Mouse (Mus musculus) embryonic facial prominence, embryonic 12.5 days (tissue): Measurements from ENCODE around the gene Trhde. TPM values are rescaled to one million over a fixed set of nuclear protein-coding genes. Genes with fewer than 3 reads are reported as not detected.

Source experiments
- ATAC-seq: fragments of 200-750 bp; cut with Nextera tagmentation; 2 replicates; pipeline ENCODE4 v1.8.0; 2017; ENCODE audit not compliant: insufficient number of reproducible peaks, insufficient read depth, low FRiP score, low TSS enrichment
- H3K27ac ChIP-seq: fragments of 300-500 bp; sonication (generic); 2 replicates; pipeline ENCODE4 v1.5.1; 2016; ENCODE audit warnings: mild to moderate bottlenecking
- H3K27me3 ChIP-seq: fragments of 300-500 bp; sonication (generic); 2 replicates; pipeline ENCODE4 v1.6.1; 2016; ENCODE audit warnings: mild to moderate bottlenecking, moderate library complexity
- H3K36me3 ChIP-seq: fragments of 300-500 bp; sonication (generic); 2 replicates; pipeline ENCODE4 v1.6.1; 2016; ENCODE audit warnings: mild to moderate bottlenecking
- H3K4me1 ChIP-seq: fragments of 300-500 bp; sonication (generic); 2 replicates; pipeline ENCODE4 v1.6.1; 2016
- H3K4me2 ChIP-seq: fragments of 300-500 bp; sonication (generic); replicated peaks from 2 replicates; pipeline ENCODE4 v1.6.1; 2016; ENCODE audit warnings: mild to moderate bottlenecking, moderate library complexity
- H3K4me3 ChIP-seq: fragments of 300-500 bp; sonication (generic); 2 replicates; pipeline ENCODE4 v1.5.1; 2016; ENCODE audit warnings: mild to moderate bottlenecking
- H3K9ac ChIP-seq: fragments of 300-500 bp; sonication (generic); 2 replicates; pipeline ENCODE4 v1.6.1; 2016; ENCODE audit warnings: mild to moderate bottlenecking, moderate library complexity
- H3K9me3 ChIP-seq: fragments of 300-500 bp; sonication (generic); 2 replicates; pipeline ENCODE4 v1.6.1; 2016; ENCODE audit warnings: mild to moderate bottlenecking, moderate library complexity
- WGBS: fragments of 180-500 bp; shearing (Covaris S2); methylation state at CpG from one replicate; pipeline ENCODE4 v1.1.7; 2016; 5-methylcytosine and 5-hydroxymethylcytosine counted together
- polyA plus RNA-seq: library from polyadenylated mRNA; unstranded; fragments of >200 nt; fragmentation: Nextera tagmentation; extraction: Ambion mirVana; gene quantifications from 2 replicates; pipeline ENCODE4 v1.2.1, GENCODE M21; 2016

The Trhde gene
- polyA plus RNA-seq, 1 experiment from 2014 or later: 2.6 TPM

DNA sequence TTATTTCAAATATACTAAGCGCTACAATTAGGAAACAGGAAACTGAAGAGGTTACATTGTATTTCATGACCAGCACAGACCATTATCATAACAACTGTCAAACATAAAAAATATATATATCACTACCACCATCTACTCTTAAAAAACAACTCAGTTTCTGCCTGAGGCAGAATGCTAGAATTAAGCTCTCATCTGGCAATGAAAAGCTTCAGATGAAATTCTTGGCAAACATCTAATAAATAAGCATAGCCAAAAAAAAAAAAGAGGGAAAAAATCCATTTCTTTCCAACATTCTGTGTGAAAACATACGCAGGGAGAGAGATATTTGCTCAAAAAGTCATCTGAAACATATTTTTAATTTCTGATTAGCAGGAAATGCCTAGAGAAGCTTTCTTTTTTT lies 67.0 kb downstream of the Trhde start:
- Histone ChIP-seq H3K27ac (no peak overlapping the region), H3K4me3 (no peak overlapping the region), H3K36me3 (no peaks in the 10 kb centered on the region), H3K9ac (no peak overlapping the region), H3K9me3 (no peaks in the 10 kb centered on the region), H3K27me3 (no peaks in the 10 kb centered on the region), H3K4me2 (no peak overlapping the region), H3K4me1 (no peaks in the 10 kb centered on the region)
- ATAC-seq: no peak
- 94% methylated on average over 2 of the region's 2 CpGs for WGBS

DNA sequence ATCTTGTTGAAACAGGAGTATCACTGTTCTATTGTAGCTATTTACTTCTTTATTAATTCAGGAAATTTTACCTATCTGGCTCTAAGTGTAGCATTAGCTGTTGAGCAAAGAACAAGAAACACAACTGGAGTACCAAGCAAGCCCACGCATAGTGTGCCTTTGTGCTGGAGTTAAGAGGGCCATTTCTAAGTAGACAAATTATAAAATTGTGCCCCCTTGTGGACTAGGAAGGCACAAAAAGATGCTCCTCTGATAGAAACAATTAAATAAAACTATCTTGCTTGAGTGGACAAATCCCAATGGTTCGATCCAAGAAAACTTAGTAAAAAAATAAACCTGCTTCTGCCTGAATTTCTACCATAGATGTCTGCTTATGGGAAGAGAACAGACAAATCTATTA lies 76.5 kb downstream of the Trhde start:
- WGBS: 72% methylated on average over 2 of the region's 2 CpGs

DNA sequence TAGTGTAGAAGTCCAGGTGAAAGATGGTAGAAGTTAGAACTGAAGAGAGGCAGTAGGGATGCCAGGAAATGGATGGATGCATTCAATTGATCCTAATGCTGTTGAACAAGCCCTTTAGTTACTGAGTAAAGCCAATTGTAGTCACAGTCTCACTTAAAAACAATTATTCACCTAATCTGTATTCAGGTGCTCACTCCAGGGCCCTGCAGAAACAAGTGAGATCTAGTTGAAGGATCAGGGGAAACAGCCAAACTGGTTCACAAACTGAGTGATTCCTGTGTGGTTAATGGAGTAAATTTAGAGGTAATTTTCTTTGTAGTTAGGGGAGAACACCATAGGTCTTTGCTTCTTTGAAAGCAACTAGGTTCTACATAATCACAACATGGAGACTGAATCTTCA lies 100.3 kb downstream of the Trhde start:
- no peaks in the 10 kb centered on the region for H3K27me3 ChIP-seq

More for the DNA sequence above, 76.5 kb downstream of the Trhde start:
- H3K36me3 ChIP-seq: no peaks in the 10 kb centered on the region
- ATAC-seq: no peak
- H3K9ac ChIP-seq: no peak overlapping the region
- no peaks in the 10 kb centered on the region for H3K27me3 ChIP-seq
- H3K4me1 ChIP-seq: no peaks in the 10 kb centered on the region
- H3K4me2 ChIP-seq: no peak overlapping the region
- no peaks in the 10 kb centered on the region for H3K9me3 ChIP-seq
- no peak overlapping the region for H3K4me3 ChIP-seq
- no peak overlapping the region for H3K27ac ChIP-seq

DNA sequence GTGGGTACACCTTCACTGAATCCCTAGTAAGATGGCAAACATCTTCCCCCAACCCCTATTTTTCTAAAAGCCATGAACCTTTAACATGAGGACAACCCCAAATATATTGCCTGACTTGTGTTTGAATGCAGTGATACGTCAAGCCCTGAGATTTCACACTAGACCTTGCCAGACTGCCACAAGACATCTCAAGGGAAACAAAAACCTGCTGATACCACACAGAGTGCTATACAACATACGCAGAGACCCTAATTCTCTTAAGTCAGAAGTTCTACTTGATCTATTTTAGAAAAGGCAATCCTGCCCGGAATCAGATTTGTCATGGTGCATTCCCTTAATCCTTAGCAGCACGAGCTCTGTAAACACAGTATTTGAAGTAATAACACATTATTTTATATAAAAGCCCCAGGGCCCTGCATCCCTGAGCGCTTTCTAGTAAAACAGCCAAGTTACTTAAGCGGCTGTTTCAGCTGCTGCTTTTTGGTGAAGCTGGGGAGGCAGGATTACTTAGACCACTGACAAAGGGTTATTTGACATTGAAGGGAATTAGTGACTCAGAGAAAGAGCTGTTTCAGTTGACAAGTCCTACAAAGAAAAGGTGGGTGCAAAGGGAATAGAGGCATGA lies 130.2 kb downstream of the Trhde start:
- no peak overlapping the region for H3K4me3 ChIP-seq
- no peak overlapping the region for H3K27ac ChIP-seq
- whole genome bisulfite sequencing: 53% methylated on average over 6 of the region's 6 CpGs
- no peaks in the 10 kb centered on the region for H3K4me1 ChIP-seq
- no peak overlapping the region for H3K9ac ChIP-seq
- H3K4me2 ChIP-seq: no peak overlapping the region
- no peaks in the 10 kb centered on the region for H3K9me3 ChIP-seq
- ATAC-seq: no peak
- no peaks in the 10 kb centered on the region for H3K36me3 ChIP-seq
- H3K27me3 ChIP-seq: no peaks in the 10 kb centered on the region

More for the DNA sequence above, 100.3 kb downstream of the Trhde start:
- Histone ChIP-seq H3K36me3 (no peaks in the 10 kb centered on the region), H3K9ac (no peak overlapping the region), H3K4me1 (no peaks in the 10 kb centered on the region), H3K4me2 (no peak overlapping the region), H3K4me3 (no peak overlapping the region), H3K9me3 (no peaks in the 10 kb centered on the region), H3K27ac (no peak overlapping the region)
- no peak for ATAC-seq

DNA sequence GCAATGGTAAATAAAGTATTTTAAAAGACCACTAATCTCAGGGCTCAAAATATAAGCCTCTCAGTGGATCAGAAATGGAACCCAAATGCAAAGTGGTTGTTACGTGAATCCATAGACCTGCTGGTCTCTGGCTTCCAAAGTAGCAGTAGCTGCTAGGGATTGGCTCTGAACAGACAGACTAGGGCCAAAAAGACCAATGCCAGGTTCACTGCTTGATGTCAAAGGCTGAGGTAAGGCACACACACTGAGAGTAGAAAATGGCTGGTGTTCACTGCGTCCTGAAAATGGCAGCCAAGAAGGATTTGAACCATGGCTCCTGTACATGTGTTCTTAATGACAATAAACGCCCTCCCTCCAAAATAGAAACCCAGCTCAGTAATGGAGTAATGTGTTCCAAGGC lies 209.1 kb downstream of the Trhde start:
- Histone ChIP-seq H3K27me3 (no peaks in the 10 kb centered on the region), H3K9ac (no peak overlapping the region), H3K4me3 (no peak overlapping the region), H3K9me3 (no peaks in the 10 kb centered on the region), H3K4me1 (no peaks in the 10 kb centered on the region), H3K4me2 (no peak overlapping the region), H3K27ac (no peak overlapping the region), H3K36me3 (no peaks in the 10 kb centered on the region)
- 81% methylated on average over 3 of the region's 3 CpGs for WGBS
- no peak for ATAC-seq

DNA sequence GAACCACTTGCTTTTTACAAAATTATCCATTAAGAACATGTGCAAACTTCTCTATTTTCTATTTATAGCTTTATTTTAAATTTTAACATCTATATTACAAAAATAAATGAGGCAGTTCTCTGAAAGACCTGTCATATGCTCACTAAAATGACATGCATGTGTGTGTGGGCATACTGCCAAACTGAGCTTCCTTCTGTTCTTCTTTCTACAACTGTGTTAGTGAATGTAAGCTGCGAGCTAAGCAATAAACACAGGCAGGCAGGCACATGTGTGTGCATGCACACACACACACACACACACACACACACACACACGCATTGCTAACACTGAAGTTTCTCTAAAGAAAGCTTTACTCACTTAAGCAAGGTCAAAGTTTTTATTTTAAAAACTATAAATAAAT lies 223.2 kb downstream of the Trhde start:
- H3K4me3 ChIP-seq: no peak overlapping the region
- H3K27me3 ChIP-seq: no peaks in the 10 kb centered on the region
- WGBS: 84% methylated on average over 2 of the region's 2 CpGs
- no peak overlapping the region for H3K9ac ChIP-seq
- no peak for ATAC-seq
- H3K4me2 ChIP-seq: no peak overlapping the region
- H3K36me3 ChIP-seq: no peaks in the 10 kb centered on the region
- H3K9me3 ChIP-seq: no peaks in the 10 kb centered on the region
- H3K4me1 ChIP-seq: no peaks in the 10 kb centered on the region
- no peak overlapping the region for H3K27ac ChIP-seq

DNA sequence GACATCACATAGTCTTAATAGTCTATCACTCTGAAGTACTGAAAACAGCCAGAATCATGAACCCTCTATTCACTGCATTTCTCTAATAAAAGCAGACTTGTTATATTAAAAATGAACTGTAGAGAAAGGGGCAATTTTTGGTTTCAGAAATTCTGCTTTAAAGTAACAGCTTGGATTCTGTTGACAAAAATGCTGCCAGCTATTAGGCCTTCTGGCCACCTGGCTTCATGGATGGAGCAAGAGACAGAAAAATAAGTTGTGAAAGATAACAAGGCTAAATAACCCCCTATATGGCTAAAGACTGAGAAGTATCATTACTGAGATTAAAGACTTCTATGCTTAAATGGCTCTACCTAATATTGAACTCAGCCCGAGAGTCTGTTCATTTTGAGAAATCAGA lies 234.2 kb downstream of the Trhde start:
- Histone ChIP-seq H3K4me2 (no peak overlapping the region), H3K9ac (no peak overlapping the region), H3K9me3 (no peaks in the 10 kb centered on the region), H3K4me3 (no peak overlapping the region), H3K4me1 (no peaks in the 10 kb centered on the region), H3K27ac (no peak overlapping the region), H3K36me3 (no peaks in the 10 kb centered on the region), H3K27me3 (no peaks in the 10 kb centered on the region)
- ATAC-seq: no peak
- 80% methylated on average over 1 of the region's 1 CpGs for WGBS

DNA sequence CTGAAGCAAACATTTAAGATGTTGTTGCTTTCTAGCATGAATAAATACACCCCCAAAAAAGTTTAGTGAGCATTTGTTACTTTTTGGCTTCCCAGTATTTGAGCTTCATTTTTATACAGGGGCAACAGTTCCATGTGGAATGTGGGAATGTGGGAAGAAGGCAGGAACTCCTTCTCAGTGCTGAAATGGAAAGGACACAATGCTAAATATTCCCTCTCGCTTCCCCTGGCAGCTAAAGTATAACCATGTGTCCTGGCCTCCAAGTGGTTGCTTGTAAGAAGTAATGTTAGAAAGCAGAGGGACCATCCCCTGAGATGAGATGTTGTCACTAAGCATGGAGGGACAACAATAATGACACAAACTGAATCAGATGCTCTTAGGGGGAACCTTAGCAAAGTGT lies 292.9 kb downstream of the Trhde start:
- Histone ChIP-seq H3K9me3 (no peaks in the 10 kb centered on the region), H3K9ac (no peak overlapping the region), H3K4me2 (no peak overlapping the region), H3K4me3 (no peak overlapping the region), H3K4me1 (no peaks in the 10 kb centered on the region), H3K36me3 (no peaks in the 10 kb centered on the region), H3K27ac (no peak overlapping the region), H3K27me3 (no peaks in the 10 kb centered on the region)
- ATAC-seq: no peak
- whole genome bisulfite sequencing: 54% methylated on average over 1 of the region's 1 CpGs

DNA sequence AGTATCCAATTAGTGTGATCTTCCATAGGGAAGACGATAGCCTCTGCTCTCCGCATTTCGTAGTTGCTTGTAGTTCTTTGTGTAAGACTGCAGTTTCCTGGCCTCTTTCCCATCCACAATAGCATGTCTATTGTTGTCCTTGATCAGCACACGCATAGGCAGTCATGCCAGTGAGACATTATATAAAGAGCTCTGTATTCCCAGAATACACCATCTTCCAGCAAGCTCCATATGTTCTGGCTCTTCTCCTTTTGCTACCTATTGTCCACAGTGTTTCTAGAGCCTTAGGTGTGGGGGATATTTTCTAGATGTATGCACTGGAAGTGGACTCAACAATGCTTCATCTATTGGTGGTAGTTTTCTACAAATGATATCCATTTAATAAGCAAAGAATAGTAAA lies 313.3 kb downstream of the Trhde start:
- no peak for ATAC-seq
- Histone ChIP-seq H3K4me2 (no peak overlapping the region), H3K36me3 (no peaks in the 10 kb centered on the region), H3K27ac (no peak overlapping the region), H3K4me3 (no peak overlapping the region), H3K9me3 (no peaks in the 10 kb centered on the region), H3K27me3 (no peaks in the 10 kb centered on the region), H3K9ac (no peak overlapping the region), H3K4me1 (no peaks in the 10 kb centered on the region)
- 86% methylated on average over 4 of the region's 4 CpGs for WGBS

DNA sequence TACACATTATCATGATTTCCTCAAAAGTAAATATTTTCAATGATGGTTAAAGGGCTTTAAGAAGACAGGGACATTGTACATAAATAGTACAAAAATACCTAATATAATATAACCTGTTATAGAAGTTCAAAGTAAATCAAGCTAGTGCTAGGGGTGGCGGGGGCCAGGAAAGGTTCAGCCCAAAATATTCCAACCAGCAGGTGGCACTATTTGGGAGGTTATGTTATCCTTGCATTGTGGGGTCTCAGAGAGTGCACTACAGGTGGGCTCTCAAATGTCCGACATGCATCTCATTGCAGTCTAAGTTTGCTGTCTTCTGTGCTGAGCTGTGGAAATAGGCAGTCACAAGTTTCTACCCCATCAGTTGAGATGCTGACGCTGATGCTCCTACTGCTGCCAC lies 346.5 kb downstream of the Trhde start:
- WGBS: 57% methylated on average over 3 of the region's 3 CpGs
- no peaks in the 10 kb centered on the region for H3K4me1 ChIP-seq
- ATAC-seq: no peak

DNA sequence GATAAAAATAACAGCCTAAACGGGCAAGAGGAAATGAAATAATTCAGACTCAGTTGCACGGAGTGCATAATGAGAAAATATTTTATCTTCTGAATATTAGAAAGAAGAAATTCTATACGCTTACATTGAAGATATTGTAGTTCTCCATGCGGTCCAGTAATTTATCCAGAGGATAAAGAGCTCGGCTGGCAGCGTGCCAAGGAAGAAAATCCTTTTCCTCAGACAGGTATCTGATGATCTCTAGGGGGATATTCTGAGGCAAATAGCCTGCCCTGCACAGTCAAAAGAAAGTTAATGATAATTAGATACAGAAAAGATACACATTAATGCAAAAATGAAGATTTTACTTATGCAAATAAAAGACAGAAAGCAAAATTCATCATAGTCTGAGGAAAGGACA lies 354.0 kb downstream of the Trhde start:
- no peak overlapping the region for H3K4me3 ChIP-seq
- no peak overlapping the region for H3K9ac ChIP-seq
- no peaks in the 10 kb centered on the region for H3K36me3 ChIP-seq
- ATAC-seq: no peak
- no peaks in the 10 kb centered on the region for H3K9me3 ChIP-seq
- WGBS: 66% methylated on average over 6 of the region's 6 CpGs
- no peaks in the 10 kb centered on the region for H3K27me3 ChIP-seq
- H3K4me2 ChIP-seq: no peak overlapping the region
- H3K27ac ChIP-seq: no peak overlapping the region
- H3K4me1 ChIP-seq: no peaks in the 10 kb centered on the region

More for the DNA sequence above, 346.5 kb downstream of the Trhde start:
- no peak overlapping the region for H3K4me2 ChIP-seq
- H3K27me3 ChIP-seq: no peaks in the 10 kb centered on the region
- H3K9me3 ChIP-seq: no peaks in the 10 kb centered on the region
- H3K4me3 ChIP-seq: no peak overlapping the region
- no peak overlapping the region for H3K9ac ChIP-seq
- no peaks in the 10 kb centered on the region for H3K36me3 ChIP-seq
- H3K27ac ChIP-seq: no peak overlapping the region

DNA sequence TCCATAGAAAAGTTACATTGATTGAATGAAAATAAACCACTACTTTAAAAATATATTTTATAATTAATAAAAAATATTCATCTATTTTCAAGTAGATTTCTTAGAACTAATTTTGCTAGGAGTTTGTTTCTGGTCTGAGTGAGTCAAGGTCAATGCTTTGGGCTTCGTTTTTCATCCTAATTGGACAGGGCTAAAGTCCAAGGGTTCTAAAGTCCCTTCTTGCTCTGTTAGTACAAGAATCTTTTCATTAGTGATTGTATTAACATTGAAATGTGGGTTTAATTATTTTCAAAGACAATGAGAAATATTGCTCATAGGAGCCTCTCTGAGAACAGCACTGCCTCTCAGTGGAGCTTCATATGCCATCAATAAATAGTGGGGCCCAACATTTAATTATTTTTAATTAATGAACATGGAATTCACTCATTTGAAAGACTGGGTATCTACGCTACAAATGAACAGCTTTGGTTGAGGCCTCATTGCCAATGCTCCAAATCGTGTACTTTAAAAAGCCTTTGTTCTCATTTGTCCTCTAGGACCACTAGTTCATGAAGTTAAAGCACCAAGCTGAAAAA lies 383.1 kb downstream of the Trhde start:
- Histone ChIP-seq H3K4me1 (no peaks in the 10 kb centered on the region), H3K27me3 (no peaks in the 10 kb centered on the region), H3K4me2 (no peak overlapping the region), H3K4me3 (no peak overlapping the region), H3K36me3 (no peaks in the 10 kb centered on the region), H3K9ac (no peak overlapping the region), H3K9me3 (no peaks in the 10 kb centered on the region), H3K27ac (no peak overlapping the region)
- ATAC-seq: no peak
- WGBS: 77% methylated on average over 3 of the region's 3 CpGs
